Mouse (Mus musculus): ENCODE measurements around the gene Atpaf1. TPM values are rescaled to one million over a fixed set of nuclear protein-coding genes. Genes with fewer than 3 reads are reported as not detected.

Atpaf1 gene
- polyA plus RNA-seq, 1 experiment from 2014 or later: 49.2 TPM

GRCm38 (mm10) chr4:115856282-115856681, 71.7 kb downstream of the Atpaf1 start:
- WGBS: 43% methylated on average over 4 of the region's 4 CpGs
- Histone ChIP-seq H3K9ac (ENCODE audit: low read length) (no peak overlapping the region), H3K27ac (ENCODE audit: low read depth, low read length) (no peak overlapping the region), H3K9me3 (ENCODE audit: control insufficient read depth, low read length) (no peaks in the 10 kb centered on the region), H3K27me3 (ENCODE audit: control insufficient read depth, insufficient read depth, low read length) (no peaks in the 10 kb centered on the region), H3K4me2 (ENCODE audit: low read depth, low read length, severe bottlenecking) (no peak overlapping the region), H3K4me3 (ENCODE audit: low read depth, low read length) (no peak overlapping the region), H3K36me3 (ENCODE audit: control insufficient read depth, insufficient read depth, low read length) (no peaks in the 10 kb centered on the region; the same call in 1 of the 2 replicates), H3K4me1 (replicated peaks; ENCODE audit: control insufficient read depth, insufficient read depth, low read length) (peaks cover 2% of the 10 kb centered on the region; the same call in 1 of the 2 replicates)
- ATAC-seq (replicated peaks; ENCODE audit: low FRiP score) (no peak), DNase-seq (ENCODE audit: low spot score) (no peak)

- H3K4me2 ChIP-seq (ENCODE audit: low read depth, low read length, severe bottlenecking): no peak overlapping the region
- H3K4me3 ChIP-seq (ENCODE audit: low read depth, low read length): no peak overlapping the region
- 87% methylated on average over 9 of the region's 9 CpGs for WGBS
- no peaks in the 10 kb centered on the region for H3K9me3 ChIP-seq (ENCODE audit: control insufficient read depth, low read length)
- DNase-seq (ENCODE audit: low spot score) (no peak), ATAC-seq (replicated peaks; ENCODE audit: low FRiP score) (no peak)
- peaks cover 2% of the 10 kb centered on the region; the same call in 1 of the 2 replicates for H3K4me1 ChIP-seq (replicated peaks; ENCODE audit: control insufficient read depth, insufficient read depth, low read length)
- no peaks in the 10 kb centered on the region; the same call in 1 of the 2 replicates for H3K36me3 ChIP-seq (ENCODE audit: control insufficient read depth, insufficient read depth, low read length)
- H3K9ac ChIP-seq (ENCODE audit: low read length): no peak overlapping the region
- no peak overlapping the region for H3K27ac ChIP-seq (ENCODE audit: low read depth, low read length)
- H3K27me3 ChIP-seq (ENCODE audit: control insufficient read depth, insufficient read depth, low read length): no peaks in the 10 kb centered on the region
These were observed 72.8 kb downstream of the Atpaf1 start for GRCm38 (mm10) chr4:115857293-115857883.

DNA sequence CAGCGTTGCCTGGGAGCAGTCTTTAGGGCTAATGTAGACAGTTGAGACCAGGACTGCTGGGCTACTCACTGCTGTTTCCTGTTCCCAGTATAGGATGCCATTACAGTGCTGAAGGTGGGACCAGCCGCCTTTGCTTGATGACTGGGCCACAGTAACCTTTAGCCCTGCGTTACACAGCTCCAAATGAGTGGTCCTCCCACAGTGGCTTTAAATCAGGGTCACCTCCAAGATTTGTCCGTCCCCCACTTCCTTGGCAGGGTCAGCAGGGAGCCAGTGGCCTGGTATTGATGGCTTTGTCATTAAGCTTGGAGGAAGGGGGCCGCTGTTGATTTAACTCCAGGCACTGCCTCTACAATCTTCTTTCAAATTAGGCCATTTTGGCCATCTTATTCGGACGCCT, 78.7 kb downstream of the Atpaf1 start:
- Histone ChIP-seq H3K36me3 (ENCODE audit: control insufficient read depth, insufficient read depth, low read length) (no peaks in the 10 kb centered on the region; the same call in 1 of the 2 replicates), H3K4me3 (ENCODE audit: low read depth, low read length) (no peak overlapping the region), H3K4me2 (ENCODE audit: low read depth, low read length, severe bottlenecking) (no peak overlapping the region), H3K9me3 (ENCODE audit: control insufficient read depth, low read length) (no peaks in the 10 kb centered on the region), H3K27ac (ENCODE audit: low read depth, low read length) (no peak overlapping the region), H3K4me1 (replicated peaks; ENCODE audit: control insufficient read depth, insufficient read depth, low read length) (peaks cover 2% of the 10 kb centered on the region; the same call in 1 of the 2 replicates), H3K27me3 (ENCODE audit: control insufficient read depth, insufficient read depth, low read length) (no peaks in the 10 kb centered on the region), H3K9ac (ENCODE audit: low read length) (no peak overlapping the region)
- no peak for ATAC-seq (replicated peaks; ENCODE audit: low FRiP score)
- DNase-seq (ENCODE audit: low spot score): no peak
- 67% methylated on average over 7 of the region's 7 CpGs for WGBS

DNA sequence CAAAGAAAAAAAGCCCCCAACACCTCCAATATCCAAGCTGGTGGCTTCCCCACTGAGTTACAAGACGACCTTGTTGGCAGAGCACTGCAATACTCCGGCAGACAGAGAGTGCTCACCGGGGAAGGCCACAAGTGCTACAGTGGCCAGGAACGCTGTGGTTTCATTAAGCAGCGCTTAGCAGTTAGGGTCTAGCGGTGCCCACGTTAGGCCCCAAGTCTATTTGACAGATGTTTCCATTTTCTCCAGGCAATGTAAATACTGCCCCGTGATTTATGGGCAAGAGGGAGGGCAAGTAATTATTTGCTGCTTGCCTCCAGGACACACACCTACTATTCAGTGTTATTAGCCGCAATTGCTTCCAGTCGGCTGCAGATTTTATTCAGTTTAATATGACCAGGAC, 79.3 kb downstream of the Atpaf1 start:
- H3K4me2 ChIP-seq (ENCODE audit: low read depth, low read length, severe bottlenecking): no peak overlapping the region
- peaks cover 2% of the 10 kb centered on the region; the same call in 1 of the 2 replicates for H3K4me1 ChIP-seq (replicated peaks; ENCODE audit: control insufficient read depth, insufficient read depth, low read length)
- no peak overlapping the region for H3K27ac ChIP-seq (ENCODE audit: low read depth, low read length)
- DNase-seq (ENCODE audit: low spot score): no peak
- ATAC-seq (replicated peaks; ENCODE audit: low FRiP score): no peak
- no peaks in the 10 kb centered on the region for H3K27me3 ChIP-seq (ENCODE audit: control insufficient read depth, insufficient read depth, low read length)
- H3K36me3 ChIP-seq (ENCODE audit: control insufficient read depth, insufficient read depth, low read length): no peaks in the 10 kb centered on the region; the same call in 1 of the 2 replicates
- 53% methylated on average over 10 of the region's 10 CpGs for WGBS
- H3K9ac ChIP-seq (ENCODE audit: low read length): no peak overlapping the region
- H3K4me3 ChIP-seq (ENCODE audit: low read depth, low read length): no peak overlapping the region
- no peaks in the 10 kb centered on the region for H3K9me3 ChIP-seq (ENCODE audit: control insufficient read depth, low read length)

Other genes with a start within 250 kb of the Atpaf1 start
- gene Cyp4a31, start 221.2 kb upstream of the Atpaf1 start, polyA plus RNA-seq (2014; fragmentation: Nextera tagmentation; extraction: Ambion mirVana): not detected in 2 replicates
- not detected in 2 replicates for gene Cyp4a32, start 183.8 kb upstream of the Atpaf1 start, polyA plus RNA-seq (2014; fragmentation: Nextera tagmentation; extraction: Ambion mirVana)
- not detected in 2 replicates for gene Cyp4b1, start 137.1 kb upstream of the Atpaf1 start, polyA plus RNA-seq (2014; fragmentation: Nextera tagmentation; extraction: Ambion mirVana)
- gene Efcab14, start 47.1 kb upstream of the Atpaf1 start, polyA plus RNA-seq (2014; fragmentation: Nextera tagmentation; extraction: Ambion mirVana): 43.5 and 46.1 TPM in 2 replicates
- gene Tex38, start 3.8 kb upstream of the Atpaf1 start, polyA plus RNA-seq (2014; fragmentation: Nextera tagmentation; extraction: Ambion mirVana): 0.81 TPM in 1 of 2 replicates, not detected in the other
- 3.1 and 5.0 TPM in 2 replicates for gene Mob3c, start 43.3 kb downstream of the Atpaf1 start, polyA plus RNA-seq (2014; fragmentation: Nextera tagmentation; extraction: Ambion mirVana)
- gene Mknk1, start 54.4 kb downstream of the Atpaf1 start, polyA plus RNA-seq (2014; fragmentation: Nextera tagmentation; extraction: Ambion mirVana): 21.9 and 25.8 TPM in 2 replicates
- gene Kncn, start 99.6 kb downstream of the Atpaf1 start, polyA plus RNA-seq (2014; fragmentation: Nextera tagmentation; extraction: Ambion mirVana): not detected in 2 replicates
- not detected in 2 replicates for gene 6430628N08Rik, start 105.9 kb downstream of the Atpaf1 start, polyA plus RNA-seq (2014; fragmentation: Nextera tagmentation; extraction: Ambion mirVana)
- gene Dmbx1, start 155.1 kb downstream of the Atpaf1 start, polyA plus RNA-seq (2014; fragmentation: Nextera tagmentation; extraction: Ambion mirVana): 0.35 and 0.48 TPM in 2 replicates
- gene Faah, start 233.1 kb downstream of the Atpaf1 start, polyA plus RNA-seq (2014; fragmentation: Nextera tagmentation; extraction: Ambion mirVana): 1.2 and 1.7 TPM in 2 replicates

Data from forebrain, embryonic 11.5 days (tissue).